Mouse (Mus musculus): ENCODE data around the gene Got1.

- TF ChIP-seq CTCF (IDR thresholded peaks at IDR 0.05) (no peak), EP300 (IDR thresholded peaks at IDR 0.05) (no peak)
These were observed 35.8 kb upstream of the Got1 start for GRCm38 (mm10) chr19:43560244-43560643.

Data from lung, postnatal 0 days (tissue).